Mouse (Mus musculus) heart, adult 9 months (tissue): ENCODE results near the gene Traf3ip3.
A peak's percentile ranks its signal among the peaks of the same experiment; 100 is the strongest.

Experiments used
- DNase-seq, 2 experiments: peaks; one replicate each; pipeline ENCODE4 v3.0.0; 2022; ENCODE audit warnings: low spot score in 2 of 2

Gene Traf3ip3

DNA sequence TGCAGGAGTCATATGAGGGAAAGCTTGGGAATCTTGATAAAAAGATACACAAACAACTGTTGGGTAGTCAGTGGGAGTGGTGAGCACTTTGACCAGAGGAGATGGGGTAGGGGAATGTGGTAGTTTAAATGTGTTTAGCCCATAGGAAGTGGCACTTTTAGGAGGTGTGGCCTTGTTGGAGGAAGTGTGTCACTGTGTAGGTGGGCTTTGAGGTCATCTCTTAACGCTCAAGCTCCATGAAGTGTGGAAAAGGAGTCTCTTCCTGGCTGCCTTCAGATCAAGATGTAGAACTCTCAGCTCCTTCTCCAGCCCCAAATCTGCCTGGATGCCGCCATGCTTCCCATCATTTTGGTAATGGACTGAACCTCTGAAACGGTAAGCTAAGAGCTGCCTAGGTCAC lies 6.0 kb upstream of the Traf3ip3 start, which contains the start of gene Lamb3:
Gene Lamb3, plus strand, starts transcription at position 197 of the 400 bp plus-strand sequence.
- no peak for DNase-seq

DNA sequence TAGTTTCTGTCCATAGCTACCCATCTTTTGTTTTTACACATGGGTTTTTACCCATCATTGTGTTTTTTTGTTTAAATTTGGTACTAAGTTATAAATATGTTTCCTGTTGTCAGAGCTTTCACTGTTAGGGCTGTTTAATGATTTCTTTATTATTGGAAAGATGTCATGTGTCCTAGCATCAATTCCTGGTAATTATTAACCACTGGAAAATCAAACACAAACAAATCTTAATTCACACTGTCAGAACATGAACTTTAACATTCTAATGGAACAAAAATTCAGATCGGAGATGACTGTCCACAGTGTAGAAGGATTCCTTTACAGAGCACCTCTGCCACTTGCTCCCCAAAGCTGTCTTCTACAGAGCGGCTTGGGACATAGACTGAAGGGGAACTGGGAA lies 3.9 kb upstream of the Traf3ip3 start:
- no peak for DNase-seq

DNA sequence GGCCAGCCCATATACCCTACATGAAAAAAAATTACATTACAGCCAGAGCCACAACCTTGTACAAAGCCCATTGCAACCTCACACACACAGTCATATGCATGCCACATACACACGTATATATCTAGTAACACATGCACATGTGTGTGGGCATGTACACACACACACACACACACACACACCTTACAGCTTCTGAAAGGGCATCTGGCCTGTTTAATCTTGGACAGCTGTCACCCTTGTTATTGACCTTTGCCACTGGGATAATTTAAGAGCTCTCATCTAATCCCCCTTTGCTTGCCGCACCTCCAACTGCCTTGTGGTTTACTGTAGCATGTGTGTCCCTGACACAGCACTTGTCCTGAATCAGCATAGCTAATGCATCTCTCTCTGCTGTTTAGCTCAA lies 2.3 kb upstream of the Traf3ip3 start:
- DNase-seq: no peak

DNA sequence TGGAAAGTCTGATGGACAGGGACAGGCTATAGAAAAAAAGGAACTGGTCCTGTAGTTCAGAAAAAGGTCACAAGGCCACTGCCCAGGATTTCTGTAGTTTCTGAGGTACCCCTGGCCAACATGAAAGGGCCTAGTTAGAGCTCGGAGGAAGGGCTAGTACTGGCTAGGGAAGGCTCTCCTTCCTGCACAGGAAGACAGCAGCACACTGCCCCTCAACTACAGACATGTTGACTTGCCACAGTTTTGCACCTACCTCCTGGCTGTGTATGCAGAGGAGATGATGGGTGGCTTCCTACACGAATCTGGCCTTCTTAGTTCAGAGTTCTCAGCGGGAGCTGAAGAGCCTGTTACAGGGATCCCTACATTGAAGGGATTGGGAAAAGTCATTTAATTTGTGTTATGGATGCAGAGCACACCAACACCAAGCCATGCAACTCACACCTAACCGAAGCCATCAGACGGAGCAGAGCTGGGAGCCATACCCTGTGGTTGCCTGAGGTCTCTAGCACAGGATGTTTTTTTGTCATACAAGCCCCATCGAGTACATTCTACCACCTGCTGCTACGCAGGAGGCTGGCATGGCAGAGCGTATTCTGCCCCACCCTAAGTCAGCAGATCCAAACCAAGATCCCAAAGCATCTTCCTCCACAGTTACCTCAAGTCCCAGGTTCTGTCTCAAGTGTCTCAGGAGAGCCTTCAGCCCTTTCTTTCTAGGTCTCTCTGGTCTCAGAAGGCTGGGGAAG lies 692 bp downstream of the Traf3ip3 start:
- DNase-seq: no peak

DNA sequence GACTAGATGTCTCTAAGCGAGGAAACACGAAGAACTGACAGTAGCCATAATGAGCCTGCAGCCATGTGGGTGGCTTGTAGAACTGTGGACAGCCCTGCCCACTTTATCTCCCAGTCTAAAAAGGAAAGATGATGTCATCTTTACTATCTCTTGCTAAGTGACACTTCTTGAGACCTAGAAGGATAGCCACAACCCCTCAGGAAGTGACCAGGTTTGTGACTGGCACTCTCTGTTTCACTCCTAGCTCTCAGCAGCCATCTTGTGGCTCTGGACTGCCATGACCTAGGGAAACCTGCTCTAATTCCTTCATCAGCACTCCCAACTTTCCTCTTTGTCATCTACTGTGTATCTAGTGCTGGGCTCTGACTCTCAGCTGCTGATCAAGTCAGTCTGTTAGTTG lies 3.2 kb downstream of the Traf3ip3 start:
- DNase-seq: no peak

DNA sequence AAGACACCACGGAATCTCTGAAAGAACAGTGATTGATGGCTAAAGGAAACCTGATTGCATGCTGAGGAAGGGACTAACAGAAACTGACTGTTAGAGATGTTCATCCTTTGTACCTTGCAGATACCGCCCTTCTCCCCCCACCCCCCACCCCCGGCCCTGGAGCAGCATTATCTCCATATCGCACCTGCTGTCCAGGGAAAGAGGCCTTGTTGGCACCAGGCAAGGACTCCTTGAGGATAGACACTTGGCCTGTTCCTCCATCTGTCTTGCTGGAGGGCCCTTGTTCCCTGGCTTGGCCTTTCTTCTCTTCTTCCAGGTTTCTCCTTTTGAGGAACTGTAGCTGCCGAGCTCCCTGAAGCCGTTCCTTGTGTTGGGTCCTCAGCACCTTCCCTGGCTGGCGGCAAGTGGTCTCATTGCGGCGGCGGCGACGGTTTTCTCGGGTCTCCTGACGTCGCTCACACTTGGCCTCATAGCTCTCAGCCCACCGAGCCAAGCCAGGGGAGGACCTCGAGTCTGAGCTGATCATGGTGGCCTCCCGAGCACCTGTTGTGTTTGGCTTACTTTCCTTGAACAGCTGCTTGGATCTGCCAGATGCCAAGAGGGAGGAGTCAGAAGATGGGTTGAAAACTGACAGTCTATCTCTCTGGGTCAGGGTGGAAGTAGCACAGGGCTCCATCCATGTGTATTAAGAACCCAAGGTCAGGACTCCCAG lies 3.9 kb downstream of the Traf3ip3 start:
- no peak for DNase-seq

DNA sequence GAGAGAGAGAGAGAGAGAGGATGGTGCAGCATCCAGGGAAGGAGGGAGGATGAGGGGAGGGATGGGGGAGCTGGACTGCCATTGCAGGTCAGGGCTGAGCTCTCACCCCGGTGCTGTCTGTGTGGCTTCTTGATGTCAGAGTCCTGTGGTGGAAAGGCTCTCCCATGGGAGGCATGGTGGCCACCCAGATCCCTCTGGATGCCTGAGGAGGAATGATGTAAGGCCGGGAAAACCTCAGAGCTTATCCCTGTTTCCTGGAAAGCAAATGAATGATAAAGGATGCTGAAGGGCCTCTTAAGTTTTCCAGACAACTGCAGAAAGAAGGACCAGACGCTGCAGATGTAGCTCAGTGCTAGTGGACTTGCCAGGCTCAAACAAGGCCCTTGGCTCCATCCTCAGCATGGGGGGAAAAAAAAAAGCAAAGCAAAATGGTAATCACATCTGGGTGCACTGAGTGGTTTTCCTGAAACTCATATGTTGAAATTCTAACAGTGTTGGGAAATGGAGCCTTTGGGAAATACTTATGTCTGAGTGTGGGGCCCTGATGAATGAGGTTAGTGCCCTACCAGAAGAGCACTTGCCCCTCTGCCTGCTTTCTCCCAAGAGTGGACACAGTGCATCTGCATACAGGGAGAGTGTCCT lies 6.2 kb downstream of the Traf3ip3 start:
- DNase-seq: peak in 1 of 2 experiments; percentile 36

DNA sequence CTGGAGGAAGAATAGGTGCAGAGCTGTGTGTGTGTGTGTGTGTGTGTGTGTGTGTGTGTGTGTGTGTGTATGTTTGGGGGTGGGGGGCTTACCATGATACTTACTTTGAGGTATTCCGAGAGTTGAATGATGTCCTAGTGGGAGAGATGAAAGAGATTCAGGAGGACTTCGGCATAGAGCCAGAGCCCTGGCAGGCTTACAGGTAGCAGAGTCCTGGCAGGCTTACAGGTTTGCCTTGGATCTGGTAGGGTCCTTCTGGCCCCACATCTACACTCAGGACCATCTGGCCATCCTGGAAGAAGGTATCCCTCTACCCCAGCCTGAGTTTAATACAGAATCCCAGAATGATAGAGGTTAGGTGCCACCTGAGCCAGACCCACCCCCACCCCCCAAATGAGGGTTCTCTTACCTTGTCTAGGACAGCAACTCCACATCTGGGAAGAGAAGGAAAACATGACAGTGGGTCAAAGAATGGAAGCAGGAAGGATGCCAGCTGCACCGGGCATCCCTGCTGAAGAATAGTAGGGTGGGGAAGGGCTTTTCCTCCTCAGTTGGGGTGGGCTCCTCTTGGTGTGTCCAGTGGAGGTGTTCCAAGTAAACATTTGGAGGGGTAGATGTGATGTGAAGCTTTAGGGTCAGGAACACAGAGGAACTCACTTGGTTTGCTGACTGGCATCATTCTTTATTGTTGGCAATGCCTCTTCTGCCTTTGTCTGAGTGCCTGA lies 6.9 kb downstream of the Traf3ip3 start:
- no peak for DNase-seq

DNA sequence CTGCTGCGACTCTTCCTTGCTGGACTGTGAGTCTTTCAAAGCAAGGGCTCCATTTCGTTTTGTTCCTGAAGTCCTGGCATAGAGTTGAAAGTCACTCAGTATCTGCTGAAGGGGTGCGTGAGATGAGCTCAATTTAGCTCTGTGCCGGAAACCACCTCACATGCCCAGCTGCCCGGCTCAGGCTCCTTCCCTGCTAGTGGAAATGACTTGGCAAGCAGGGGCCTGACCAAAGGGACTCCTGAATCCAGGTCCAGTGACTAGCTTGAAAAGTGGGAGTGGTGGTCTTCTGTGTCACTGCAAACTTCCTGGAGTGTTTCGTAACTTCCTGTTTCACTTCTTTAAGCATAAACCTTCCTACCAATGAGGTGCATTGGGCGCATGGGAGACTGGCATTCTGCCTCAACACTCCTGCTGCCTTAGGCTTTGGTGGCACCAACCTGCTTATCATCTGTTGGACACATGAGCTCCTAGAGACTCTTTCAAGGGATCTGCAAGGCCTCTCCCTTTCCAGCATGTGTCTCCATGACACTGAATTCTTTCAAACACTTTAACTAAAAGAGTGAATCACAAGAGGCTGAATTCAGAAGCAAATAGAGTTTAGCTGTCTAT lies 9.7 kb downstream of the Traf3ip3 start:
- peak; percentile 50 to 52 for DNase-seq

DNA sequence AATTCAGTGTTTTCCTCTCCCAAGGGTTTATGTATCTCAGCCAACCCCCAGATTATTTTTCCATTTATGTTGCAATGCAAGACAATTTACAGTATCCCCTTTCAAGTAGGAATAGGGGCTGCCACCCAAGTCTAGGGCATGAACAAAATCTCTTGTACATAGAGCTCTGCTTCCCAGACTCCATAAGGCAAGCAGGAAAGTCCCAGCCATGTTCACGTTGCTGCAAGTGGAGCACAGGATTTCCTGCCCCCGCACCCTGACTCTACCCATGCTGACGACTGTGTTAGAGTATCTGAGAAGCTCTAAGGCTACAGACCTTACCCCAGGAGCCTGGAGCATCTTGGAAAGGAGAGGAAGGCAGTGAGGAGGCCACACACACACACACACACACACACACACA lies 11.7 kb downstream of the Traf3ip3 start:
- DNase-seq: no peak

DNA sequence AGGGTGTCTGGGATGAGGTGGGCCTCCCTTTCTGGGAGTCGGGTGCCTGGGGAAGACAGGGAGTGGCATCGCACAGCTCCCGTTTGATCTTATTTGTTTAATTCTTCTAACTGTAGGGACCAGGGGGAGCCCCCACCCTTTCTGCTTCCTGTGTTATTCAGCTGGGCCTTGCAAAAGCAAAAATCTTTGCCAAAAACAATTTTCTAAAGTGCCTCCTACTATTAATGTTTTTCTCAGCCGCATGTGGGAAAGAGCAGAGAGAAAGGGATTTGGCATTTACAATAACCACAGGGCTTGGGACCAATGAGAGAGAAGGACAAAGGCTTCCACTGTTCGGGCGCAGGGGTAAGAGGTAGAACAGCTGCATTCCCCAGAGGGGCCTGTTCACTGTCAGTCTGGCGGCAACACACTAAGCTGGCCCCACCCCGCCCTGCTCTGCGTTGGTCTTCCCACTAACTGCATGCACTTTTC lies 12.3 kb downstream of the Traf3ip3 start:
- DNase-seq: peak; percentile 79 to 90

DNA sequence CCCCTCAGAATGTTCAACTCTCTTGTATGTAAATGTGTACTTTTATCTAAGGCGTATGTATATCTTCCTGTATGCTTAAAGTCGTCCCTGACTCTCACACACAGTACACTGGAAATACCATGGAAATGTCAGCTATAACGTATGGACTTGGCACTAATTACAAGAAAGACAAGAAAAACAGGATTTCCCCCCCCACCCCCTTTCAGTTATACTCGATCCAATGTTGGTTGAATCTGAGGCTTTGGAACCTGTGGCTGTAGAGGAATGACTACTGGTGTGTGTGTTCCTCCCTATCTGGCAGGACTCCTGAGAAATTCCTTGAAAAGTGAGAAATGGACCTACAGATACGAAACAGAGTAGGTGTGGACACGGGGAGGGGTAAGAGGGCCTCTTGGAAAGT lies 13.2 kb downstream of the Traf3ip3 start:
- no peak for DNase-seq

DNA sequence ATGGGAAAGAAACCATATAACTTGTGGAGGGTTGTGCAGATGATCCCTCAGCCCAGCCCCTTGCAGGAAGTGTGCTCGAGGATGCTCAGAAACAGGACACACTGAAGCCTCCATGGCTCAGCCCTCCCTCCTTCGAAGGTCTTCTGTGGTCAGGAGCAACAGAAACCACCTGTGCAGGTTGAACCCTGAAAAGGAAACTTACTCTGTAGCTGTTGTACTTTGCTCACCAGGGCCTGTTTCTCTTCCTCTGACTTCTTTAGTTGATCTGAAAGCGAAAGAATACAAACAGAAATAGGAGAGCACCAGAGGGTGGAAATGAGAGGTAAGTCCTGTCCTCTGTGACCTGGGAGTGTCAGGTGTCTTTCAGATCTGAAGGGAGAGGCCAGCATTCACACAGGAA lies 20.4 kb downstream of the Traf3ip3 start:
- no peak for DNase-seq

DNA sequence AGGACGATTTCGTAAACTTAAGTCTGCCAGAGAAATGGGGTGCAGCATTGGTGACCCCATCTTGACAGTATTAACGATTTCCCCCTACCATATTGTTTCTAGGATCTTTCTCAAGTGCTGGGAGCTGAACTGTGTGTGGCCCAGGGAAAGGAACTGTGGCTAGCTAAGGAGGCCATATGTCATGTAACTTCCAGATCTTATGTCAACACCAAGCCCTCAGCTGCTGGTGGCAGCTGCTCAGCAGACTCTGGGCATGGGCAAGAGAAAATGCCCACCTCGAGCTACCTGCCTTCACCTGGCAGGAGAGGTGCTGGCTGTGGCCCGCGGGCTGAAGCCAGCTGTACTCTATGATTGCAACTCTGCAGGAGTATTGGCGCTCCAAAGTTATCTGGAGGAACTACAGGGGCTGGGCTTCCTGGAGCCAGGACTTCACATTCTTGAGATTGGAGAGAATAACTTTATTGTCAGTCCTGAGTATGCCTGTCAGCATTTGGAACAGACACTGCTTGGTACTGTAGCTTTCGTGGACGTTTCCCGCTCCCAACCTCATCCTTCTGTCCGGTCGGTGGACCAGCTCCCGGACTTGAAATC lies 27.3 kb downstream of the Traf3ip3 start:
- no peak for DNase-seq

DNA sequence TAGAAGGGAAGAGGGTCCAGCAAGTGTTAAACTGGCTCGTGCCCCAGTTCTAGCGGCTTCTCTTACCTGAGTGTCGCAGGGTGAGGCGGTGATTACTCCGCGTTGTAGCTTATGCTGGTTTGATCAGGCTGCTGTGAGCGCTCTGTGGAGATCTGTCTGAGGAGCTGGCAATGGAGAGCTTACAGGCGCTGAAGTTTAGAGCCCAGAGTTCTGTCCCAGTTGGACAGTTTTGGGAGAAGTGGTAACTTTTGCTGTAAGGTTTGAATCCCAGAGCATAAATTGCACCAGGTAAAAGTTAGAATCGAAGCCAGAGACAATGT lies 27.7 kb downstream of the Traf3ip3 start:
- DNase-seq: no peak

DNA sequence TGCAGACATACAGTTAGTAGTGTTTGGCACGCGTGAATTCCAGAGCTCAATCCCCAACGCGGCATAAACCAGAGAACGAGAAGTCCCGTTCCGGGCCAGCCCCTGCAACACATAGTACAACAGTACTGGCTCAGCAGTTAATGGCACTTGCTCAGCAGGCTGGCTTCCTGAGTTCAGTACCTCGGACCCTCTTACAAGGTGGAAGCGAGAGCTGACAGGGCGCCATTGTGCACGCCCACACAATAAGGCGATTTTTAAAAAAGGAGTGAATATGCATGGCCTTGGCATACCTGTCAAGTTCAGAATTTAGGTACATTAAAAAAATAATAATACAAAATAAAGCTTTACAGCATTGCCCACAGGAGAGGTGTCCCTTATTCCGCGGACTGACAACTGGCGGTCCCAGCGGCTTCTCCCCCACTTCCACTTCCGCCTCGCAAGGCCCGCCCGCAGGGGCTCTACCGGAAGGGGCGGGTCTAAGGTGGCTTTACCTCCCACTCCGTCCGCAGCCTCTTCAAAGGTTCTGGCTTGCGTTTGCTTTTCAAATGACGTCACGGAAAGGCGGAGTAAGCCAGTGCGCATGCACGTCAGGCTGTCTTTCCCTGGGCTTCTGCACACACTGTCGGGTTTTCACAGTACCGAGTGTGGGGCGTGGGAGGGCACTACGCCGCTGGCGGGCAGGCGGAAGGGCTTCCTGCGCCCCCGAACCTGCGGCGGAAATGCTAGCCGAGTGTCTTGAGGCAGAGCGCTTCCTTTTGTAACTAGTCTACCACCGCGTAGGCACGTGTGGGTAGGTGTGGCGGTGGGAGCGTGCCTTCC lies 28.3 kb downstream of the Traf3ip3 start:
- DNase-seq: peak; percentile 96 to 97

DNA sequence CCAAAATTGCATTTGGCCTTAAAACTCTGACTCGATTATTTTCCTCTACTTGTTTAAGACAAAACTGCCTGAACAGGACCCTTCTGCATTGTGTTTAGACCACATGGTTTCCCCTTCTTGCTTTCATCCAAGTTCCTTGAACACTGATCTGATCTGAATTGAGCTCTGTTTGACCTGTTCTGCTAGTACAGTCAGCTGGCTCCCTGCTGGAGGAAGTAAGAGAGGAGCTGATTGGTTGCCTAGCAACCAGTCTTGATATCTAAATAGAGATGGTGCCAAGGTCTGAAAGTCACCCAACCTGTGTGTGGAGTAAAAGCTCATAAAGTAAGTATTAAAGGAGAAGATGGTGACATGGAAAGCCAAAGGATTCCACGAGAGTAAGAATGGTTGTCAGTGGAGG lies 31.6 kb downstream of the Traf3ip3 start:
- no peak for DNase-seq

DNA sequence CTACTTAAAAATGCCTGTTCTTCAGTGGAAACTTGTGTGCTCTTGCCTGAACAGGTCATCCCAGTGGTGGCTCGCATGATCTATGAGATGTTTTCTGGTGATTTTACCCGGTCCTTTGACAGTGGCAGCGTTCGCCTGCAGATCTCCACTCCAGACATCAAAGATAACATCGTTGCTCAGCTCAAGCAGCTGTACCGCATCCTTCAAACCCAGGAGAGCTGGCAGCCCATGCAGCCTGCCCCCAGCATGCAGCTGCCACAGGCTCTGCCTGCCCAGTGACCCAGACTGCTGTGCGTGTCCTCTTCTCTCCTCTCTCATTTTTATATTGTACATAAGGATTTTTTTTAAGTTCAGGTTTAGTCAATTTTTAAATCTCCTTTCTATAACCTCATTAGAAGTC lies 32.3 kb downstream of the Traf3ip3 start:
- DNase-seq: no peak

DNA sequence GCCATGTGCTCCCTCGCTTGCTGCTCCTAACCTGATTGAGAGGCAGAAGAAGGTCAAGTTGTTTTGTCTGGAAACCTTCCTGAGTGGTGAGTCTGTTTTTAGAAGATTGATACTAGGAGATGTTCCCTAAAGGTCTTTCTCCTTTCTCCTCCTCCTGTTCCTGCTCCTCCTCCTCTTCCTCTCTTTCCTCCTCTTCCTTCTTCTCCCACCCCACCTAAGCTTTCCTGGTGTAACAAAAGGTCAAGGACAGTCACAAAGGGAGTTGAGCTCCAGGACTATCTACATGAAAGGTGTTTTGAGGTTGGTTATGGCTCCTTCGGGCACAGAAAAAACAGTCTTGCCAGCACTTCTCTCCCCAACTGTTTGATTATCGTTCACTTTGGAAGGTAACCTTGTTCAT lies 33.8 kb downstream of the Traf3ip3 start, which contains the start of gene A130010J15Rik:
Gene A130010J15Rik, plus strand, starts transcription at position 301 of the 400 bp plus-strand sequence.
- DNase-seq: no peak

DNA sequence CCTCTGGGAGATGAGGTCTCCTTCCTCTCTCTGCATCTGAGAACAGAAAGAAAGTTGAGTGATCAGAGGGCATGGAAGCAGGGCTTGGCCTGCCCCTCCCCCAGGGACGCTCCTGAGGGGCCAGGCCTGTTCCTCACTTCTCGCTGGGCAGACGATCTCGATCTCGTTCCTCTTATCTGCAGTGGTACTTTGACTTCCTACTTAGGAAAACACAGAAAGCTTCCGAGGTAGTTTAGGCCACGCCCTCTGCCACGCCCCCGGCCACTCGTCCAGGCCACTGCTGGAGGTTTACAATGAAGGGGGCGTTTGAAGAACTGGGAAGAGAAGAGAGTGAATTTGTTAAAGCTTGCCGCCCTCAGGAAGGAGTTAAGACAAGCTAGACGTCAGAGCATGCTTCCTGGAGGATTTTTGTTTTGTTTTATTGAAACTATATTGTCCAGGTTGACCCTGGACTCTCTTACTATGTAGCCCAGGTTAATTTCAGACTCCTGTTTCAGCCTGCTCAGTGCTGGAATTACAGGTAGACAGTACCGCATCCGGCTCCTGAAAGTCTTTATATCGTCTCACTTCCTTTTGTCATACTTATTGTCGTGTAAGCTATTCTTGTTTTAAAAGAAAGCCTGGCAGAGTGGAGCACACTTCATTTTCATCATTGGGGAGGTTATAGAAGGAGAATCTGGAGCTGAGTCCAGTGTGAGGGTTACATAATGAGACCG lies 41.0 kb downstream of the Traf3ip3 start:
- DNase-seq: peak; percentile 22 to 25
